Mouse (Mus musculus) ovary, postnatal 14 days (tissue): ENCODE measurements around the gene Rps11.
A peak's percentile ranks its signal among the peaks of the same experiment; 100 is the strongest.
"Not testable (repeated sequence)": the region's sequence is repeated elsewhere in the genome, so short reads cannot be mapped to it uniquely, and the experiment has no call there.

Experiments used
- DNase-seq: peaks from one replicate; pipeline ENCODE4 v3.0.0; 2022; ENCODE audit warnings: low spot score

Rps11 gene

GRCm38 (mm10) chr7:45131850-45132249, 7.6 kb upstream of the Rps11 start:
- DNase-seq = no peak

- DNase-seq = no peak
These were observed 5.7 kb upstream of the Rps11 start for GRCm38 (mm10) chr7:45129776-45130512.

- no peak for DNase-seq
These were observed 5.1 kb upstream of the Rps11 start for GRCm38 (mm10) chr7:45129318-45129717.

- DNase-seq = peak; percentile 96
These were observed 4.5 kb upstream of the Rps11 start, which contains the start of gene Rpl13a for GRCm38 (mm10) chr7:45128624-45129246. Rpl13a (minus strand) TSS chr7:45128761.

GRCm38 (mm10) chr7:45127700-45128224, 3.5 kb upstream of the Rps11 start:
- DNase-seq = no peak

- no peak for DNase-seq
These were observed 2.8 kb upstream of the Rps11 start for GRCm38 (mm10) chr7:45126844-45127699.

- DNase-seq = no peak
These were observed 2.1 kb upstream of the Rps11 start for GRCm38 (mm10) chr7:45126147-45126843.

GRCm38 (mm10) chr7:45125649-45126048, 1.4 kb upstream of the Rps11 start:
- not testable (repeated sequence) for DNase-seq

GRCm38 (mm10) chr7:45125144-45125600, 933 bp upstream of the Rps11 start:
- no peak for DNase-seq

GRCm38 (mm10) chr7:45123186-45123570, 1.1 kb downstream of the Rps11 start:
- no peak for DNase-seq

- DNase-seq = no peak
These were observed 1.6 kb downstream of the Rps11 start for GRCm38 (mm10) chr7:45122561-45123185.

GRCm38 (mm10) chr7:45121966-45122365, 2.3 kb downstream of the Rps11 start:
- no peak for DNase-seq

- DNase-seq = no peak
These were observed 2.8 kb downstream of the Rps11 start for GRCm38 (mm10) chr7:45121404-45121803.

- DNase-seq = no peak
These were observed 4.2 kb downstream of the Rps11 start for GRCm38 (mm10) chr7:45119780-45120709.

- no peak for DNase-seq
These were observed 5.9 kb downstream of the Rps11 start for GRCm38 (mm10) chr7:45118336-45118735.

- DNase-seq = no peak
These were observed 6.7 kb downstream of the Rps11 start for GRCm38 (mm10) chr7:45117566-45117965.

- DNase-seq = no peak
These were observed 10.8 kb downstream of the Rps11 start for GRCm38 (mm10) chr7:45113476-45113875.

- DNase-seq = no peak
These were observed 11.7 kb downstream of the Rps11 start for GRCm38 (mm10) chr7:45112529-45112928.

GRCm38 (mm10) chr7:45111940-45112339, 12.3 kb downstream of the Rps11 start:
- DNase-seq = no peak

- not testable (repeated sequence) for DNase-seq
These were observed 14.2 kb downstream of the Rps11 start for GRCm38 (mm10) chr7:45110089-45110488.
